ENCODE assay signal across 12 mouse cellular contexts in the genomic region with DNA sequence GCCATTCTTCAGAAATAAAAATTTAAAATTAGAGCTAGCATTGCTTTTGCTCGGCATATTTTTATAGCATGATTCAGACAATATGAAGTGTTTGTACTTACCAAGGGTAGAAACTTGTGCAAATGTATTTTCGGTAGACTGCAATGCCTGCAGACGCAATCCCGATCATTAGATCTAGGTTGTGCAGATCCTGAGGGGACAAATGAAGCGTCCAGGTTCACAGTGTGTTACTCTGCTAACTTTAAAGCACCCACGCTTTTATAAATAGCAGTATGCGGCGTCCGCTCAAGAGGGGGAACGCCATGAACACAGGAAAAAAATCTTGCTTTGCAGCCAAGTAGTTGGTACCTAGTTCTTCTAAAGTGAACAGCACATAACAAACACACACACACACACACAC.
"Had no signal": no experiment of that assay in that cellular context is flagged by ENCODE, and none has a peak within 500 bp of the region (broad histone marks: within the 10 kb centered on the region; RNA-seq: fewer than 3 reads in every experiment).

No protein-coding gene starts in this region.

- H3K4me2 ChIP-seq: kidney, embryonic 15.5 days; limb, embryonic 15.5 days; liver, embryonic 12.5 days; lung, embryonic 14.5 days; midbrain, embryonic 12.5 days; stomach, embryonic 15.5 days had no signal

- H3K4me3 ChIP-seq: kidney, embryonic 15.5 days; limb, embryonic 15.5 days; liver, embryonic 12.5 days; midbrain, embryonic 12.5 days; stomach, embryonic 15.5 days had no signal

- H3K27me3 ChIP-seq: kidney, embryonic 15.5 days; limb, embryonic 15.5 days; liver, embryonic 12.5 days; midbrain, embryonic 12.5 days; stomach, embryonic 15.5 days had no signal

- H3K27ac ChIP-seq: kidney, embryonic 15.5 days; limb, embryonic 15.5 days; liver, embryonic 12.5 days; midbrain, embryonic 12.5 days; stomach, embryonic 15.5 days had no signal

- H3K9ac ChIP-seq: kidney, embryonic 15.5 days; limb, embryonic 15.5 days; liver, embryonic 12.5 days; lung, embryonic 14.5 days; midbrain, embryonic 12.5 days; stomach, embryonic 15.5 days had no signal

- ATAC-seq: intestine, embryonic 16.5 days; liver, embryonic 12.5 days; midbrain, embryonic 16.5 days had no signal

- H3K36me3 ChIP-seq: limb, embryonic 15.5 days; liver, embryonic 12.5 days; midbrain, embryonic 12.5 days; stomach, embryonic 15.5 days had no signal

- H3K9me3 ChIP-seq: kidney, embryonic 15.5 days; limb, embryonic 15.5 days; liver, embryonic 12.5 days; midbrain, embryonic 12.5 days; stomach, embryonic 15.5 days had no signal

- H3K4me1 ChIP-seq: liver, embryonic 12.5 days had no signal

- DNase-seq: kidney, adult 2 months; kidney, postnatal 14 days; layer of hippocampus, postnatal 36 days; lung, embryonic 14.5 days; thymus, postnatal 36 days had no signal
